Mouse (Mus musculus) embryonic facial prominence, embryonic 12.5 days (tissue): ENCODE results near the gene Gm15056. TPM values are rescaled to one million over a fixed set of nuclear protein-coding genes. Genes with fewer than 3 reads are reported as not detected.

Source experiments
- ATAC-seq: fragments of 200-750 bp; cut with Nextera tagmentation; 2 replicates; pipeline ENCODE4 v1.8.0; 2017; ENCODE audit not compliant: insufficient number of reproducible peaks, insufficient read depth, low FRiP score, low TSS enrichment
- H3K27ac ChIP-seq: fragments of 300-500 bp; sonication (generic); 2 replicates; pipeline ENCODE4 v1.5.1; 2016; ENCODE audit warnings: mild to moderate bottlenecking
- H3K27me3 ChIP-seq: fragments of 300-500 bp; sonication (generic); 2 replicates; pipeline ENCODE4 v1.6.1; 2016; ENCODE audit warnings: mild to moderate bottlenecking, moderate library complexity
- H3K36me3 ChIP-seq: fragments of 300-500 bp; sonication (generic); 2 replicates; pipeline ENCODE4 v1.6.1; 2016; ENCODE audit warnings: mild to moderate bottlenecking
- H3K4me1 ChIP-seq: fragments of 300-500 bp; sonication (generic); 2 replicates; pipeline ENCODE4 v1.6.1; 2016
- H3K4me2 ChIP-seq: fragments of 300-500 bp; sonication (generic); replicated peaks from 2 replicates; pipeline ENCODE4 v1.6.1; 2016; ENCODE audit warnings: mild to moderate bottlenecking, moderate library complexity
- H3K4me3 ChIP-seq: fragments of 300-500 bp; sonication (generic); 2 replicates; pipeline ENCODE4 v1.5.1; 2016; ENCODE audit warnings: mild to moderate bottlenecking
- H3K9ac ChIP-seq: fragments of 300-500 bp; sonication (generic); 2 replicates; pipeline ENCODE4 v1.6.1; 2016; ENCODE audit warnings: mild to moderate bottlenecking, moderate library complexity
- H3K9me3 ChIP-seq: fragments of 300-500 bp; sonication (generic); 2 replicates; pipeline ENCODE4 v1.6.1; 2016; ENCODE audit warnings: mild to moderate bottlenecking, moderate library complexity
- WGBS: fragments of 180-500 bp; shearing (Covaris S2); methylation state at CpG from one replicate; pipeline ENCODE4 v1.1.7; 2016; 5-methylcytosine and 5-hydroxymethylcytosine counted together
- polyA plus RNA-seq: library from polyadenylated mRNA; unstranded; fragments of >200 nt; fragmentation: Nextera tagmentation; extraction: Ambion mirVana; gene quantifications from 2 replicates; pipeline ENCODE4 v1.2.1, GENCODE M21; 2016

Gm15056 gene
- not detected in 2 replicates for polyA plus RNA-seq

DNA sequence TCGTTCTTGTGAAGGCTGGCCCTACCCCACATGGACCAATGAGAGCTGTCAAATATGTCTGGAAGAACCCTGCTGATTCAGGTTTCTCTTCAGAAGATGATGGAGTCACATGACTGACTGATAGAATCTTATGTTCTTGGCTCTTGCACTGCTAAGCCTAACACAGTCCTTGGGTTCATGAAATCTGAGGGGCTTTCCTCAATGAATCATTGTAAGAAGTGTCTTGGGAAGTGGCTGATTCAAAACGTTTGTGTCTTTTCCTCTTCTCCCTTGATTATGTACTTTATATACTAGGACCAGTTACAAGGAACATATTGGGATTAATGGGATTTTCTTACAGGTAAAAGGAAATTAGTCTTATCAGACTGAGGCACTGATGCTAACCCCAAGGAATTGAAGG, at the start of gene Gm15056:
Gm15056 (minus strand) TSS at position 101 of the 400 bp plus-strand sequence.
- 45% methylated on average over 2 of the region's 2 CpGs for WGBS
- ATAC-seq, result no peak
- peaks cover 11% of the 10 kb centered on the region; the same call in 1 of the 2 replicates for H3K9me3 ChIP-seq

DNA sequence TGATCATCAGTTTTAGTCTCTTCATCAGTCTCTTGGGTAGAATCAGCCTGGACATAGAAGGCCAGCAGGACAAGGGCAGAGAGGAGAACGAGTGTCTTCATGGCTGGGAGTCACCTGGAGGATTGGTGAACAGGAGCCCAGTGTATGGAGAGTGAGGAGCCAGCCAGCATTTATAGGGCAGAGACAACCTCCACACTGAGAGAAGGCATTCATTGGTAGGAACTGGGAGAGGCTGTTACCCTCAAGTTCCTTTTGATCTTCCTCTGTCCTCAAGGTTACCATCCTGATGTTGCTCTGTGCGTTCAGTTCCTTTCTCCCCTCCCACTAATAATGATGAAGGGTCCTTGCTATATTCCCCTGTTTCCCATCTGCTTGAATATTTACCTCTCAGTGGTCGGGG, 42.2 kb upstream of the Gm15056 start, which contains the start of gene AY761185:
AY761185 (minus strand) TSS at position 101 of the 400 bp plus-strand sequence.
- Histone ChIP-seq H3K4me3 (no peak within 1 kb of the TSS), H3K4me2 (no peak within 1 kb of the TSS), H3K9ac (no peak within 1 kb of the TSS), H3K9me3 (peaks cover 9% of the 10 kb centered on the region), H3K4me1 (no peaks in the 10 kb centered on the region), H3K27ac (no peak within 1 kb of the TSS), H3K36me3 (no peaks in the 10 kb centered on the region), H3K27me3 (no peaks in the 10 kb centered on the region)
- no peak for ATAC-seq
- 66% methylated on average over 3 of the region's 3 CpGs for WGBS

More for the DNA sequence above, at the start of gene Gm15056:
- Histone ChIP-seq H3K9ac (no peak within 1 kb of the TSS), H3K27ac (no peak within 1 kb of the TSS), H3K4me2 (no peak within 1 kb of the TSS), H3K4me3 (no peak within 1 kb of the TSS), H3K4me1 (no peaks in the 10 kb centered on the region), H3K27me3 (no peaks in the 10 kb centered on the region), H3K36me3 (no peaks in the 10 kb centered on the region)

DNA sequence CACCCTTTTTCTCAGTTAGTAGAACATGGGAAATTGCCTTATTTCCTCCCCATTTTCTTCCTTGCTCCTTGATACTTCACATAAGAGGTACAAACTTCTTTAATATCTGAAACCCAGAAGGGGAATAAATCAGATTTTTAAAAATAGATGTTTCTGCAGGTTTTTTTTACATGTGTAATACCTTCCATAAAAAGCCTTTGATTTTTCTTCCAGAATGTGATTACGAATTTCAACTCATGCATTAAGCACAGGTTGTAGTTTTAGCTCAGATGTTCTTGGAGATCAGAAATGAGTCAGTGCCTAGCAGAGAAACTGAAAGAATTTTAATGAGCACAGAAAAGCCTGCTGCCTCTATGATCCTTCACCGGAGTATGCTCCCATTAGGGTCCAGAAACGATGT, 19.5 kb upstream of the Gm15056 start, which contains the start of gene Gm6040:
Gm6040 (minus strand) TSS at position 101 of the 400 bp plus-strand sequence.
- no peak within 1 kb of the TSS for H3K4me3 ChIP-seq
- no peaks in the 10 kb centered on the region for H3K27me3 ChIP-seq
- 72% methylated on average over 3 of the region's 3 CpGs for WGBS
- H3K27ac ChIP-seq, result no peak within 1 kb of the TSS
- ATAC-seq, result no peak
- H3K9me3 ChIP-seq, result peaks cover 10% of the 10 kb centered on the region; the same call in 1 of the 2 replicates
- H3K4me1 ChIP-seq, result no peaks in the 10 kb centered on the region
- H3K9ac ChIP-seq, result no peak within 1 kb of the TSS
- no peak within 1 kb of the TSS for H3K4me2 ChIP-seq
- no peaks in the 10 kb centered on the region for H3K36me3 ChIP-seq

DNA sequence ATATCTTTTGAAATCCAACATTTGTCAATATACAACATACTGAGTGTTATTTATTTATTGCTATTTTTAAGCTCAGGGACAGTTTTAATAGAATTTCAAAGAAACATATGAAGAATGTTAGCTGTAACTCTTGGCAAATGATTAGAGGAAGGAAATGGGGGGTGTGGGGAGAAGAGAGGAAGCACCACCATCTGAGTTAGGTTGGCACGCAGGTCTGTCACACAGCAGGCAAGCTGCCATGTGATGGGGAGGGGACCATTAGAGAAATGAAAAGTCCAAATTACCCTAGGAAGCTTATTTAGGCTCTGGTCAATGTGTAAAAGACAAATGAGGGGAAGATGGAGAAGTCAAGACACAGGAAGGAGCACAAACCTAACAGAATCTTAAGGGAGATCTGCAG, 9.9 kb upstream of the Gm15056 start:
- no peak overlapping the region for H3K9ac ChIP-seq
- 0 out of 2 replicates have a peak, but pooled peaks cover 5% of the 10 kb centered on the region for H3K9me3 ChIP-seq
- H3K4me3 ChIP-seq, result no peak overlapping the region
- H3K27ac ChIP-seq, result no peak overlapping the region
- H3K36me3 ChIP-seq, result no peaks in the 10 kb centered on the region
- ATAC-seq, result no peak
- H3K4me1 ChIP-seq, result no peaks in the 10 kb centered on the region
- WGBS, result 77% methylated on average over 1 of the region's 1 CpGs
- H3K27me3 ChIP-seq, result no peaks in the 10 kb centered on the region
- no peak overlapping the region for H3K4me2 ChIP-seq

DNA sequence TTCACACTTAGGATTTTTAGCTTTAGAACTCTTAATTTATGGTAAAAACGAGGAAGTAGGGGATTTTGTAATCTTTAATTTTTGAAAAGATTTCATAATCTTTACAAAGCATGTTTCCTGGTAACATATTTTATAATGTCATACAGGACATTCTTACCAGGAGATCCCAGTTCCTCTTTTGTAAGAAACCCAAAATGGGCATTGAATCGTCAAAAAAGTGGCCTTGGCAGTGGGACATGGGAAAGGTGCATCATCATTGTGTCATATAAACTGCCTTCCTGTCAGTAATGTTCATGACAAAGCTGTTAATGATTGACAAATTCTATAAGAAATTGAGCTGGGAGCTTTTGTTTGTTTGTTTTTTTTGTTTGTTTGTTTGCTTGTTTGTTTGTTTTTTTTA, 5.8 kb upstream of the Gm15056 start:
- WGBS, result 70% methylated on average over 2 of the region's 2 CpGs

DNA sequence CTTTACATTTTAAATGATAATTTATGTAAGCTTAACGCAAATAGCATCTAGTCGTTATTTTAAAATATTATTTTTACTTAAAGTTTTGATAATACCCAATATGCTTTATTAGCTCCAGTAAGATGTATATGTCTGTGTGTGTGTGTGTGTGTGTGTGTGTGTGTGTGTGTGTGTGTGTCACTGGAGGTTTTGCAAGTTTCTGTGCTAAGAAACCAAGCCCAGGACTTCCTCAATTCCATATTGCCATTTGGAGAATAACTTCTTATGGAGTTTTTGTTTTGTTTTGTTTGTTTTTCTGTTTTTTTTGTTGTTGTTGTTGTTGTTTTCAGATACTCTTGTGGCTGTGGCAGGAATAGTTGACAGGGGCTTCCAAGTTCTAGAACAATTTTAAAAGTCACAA, 4.7 kb upstream of the Gm15056 start:
- Histone ChIP-seq H3K27ac (no peak overlapping the region), H3K36me3 (no peaks in the 10 kb centered on the region), H3K9ac (no peak overlapping the region), H3K4me1 (no peaks in the 10 kb centered on the region), H3K9me3 (peaks cover 3% of the 10 kb centered on the region; the same call in 1 of the 2 replicates), H3K4me3 (no peak overlapping the region), H3K27me3 (no peaks in the 10 kb centered on the region), H3K4me2 (no peak overlapping the region)
- ATAC-seq, result no peak
- WGBS, result 87% methylated on average over 2 of the region's 2 CpGs

More for the DNA sequence above, 5.8 kb upstream of the Gm15056 start:
- Histone ChIP-seq H3K4me3 (no peak overlapping the region), H3K4me1 (no peaks in the 10 kb centered on the region), H3K9ac (no peak overlapping the region), H3K4me2 (no peak overlapping the region), H3K36me3 (no peaks in the 10 kb centered on the region), H3K27me3 (no peaks in the 10 kb centered on the region), H3K9me3 (peaks cover 8% of the 10 kb centered on the region; the same call in 1 of the 2 replicates), H3K27ac (no peak overlapping the region)
- ATAC-seq, result no peak

DNA sequence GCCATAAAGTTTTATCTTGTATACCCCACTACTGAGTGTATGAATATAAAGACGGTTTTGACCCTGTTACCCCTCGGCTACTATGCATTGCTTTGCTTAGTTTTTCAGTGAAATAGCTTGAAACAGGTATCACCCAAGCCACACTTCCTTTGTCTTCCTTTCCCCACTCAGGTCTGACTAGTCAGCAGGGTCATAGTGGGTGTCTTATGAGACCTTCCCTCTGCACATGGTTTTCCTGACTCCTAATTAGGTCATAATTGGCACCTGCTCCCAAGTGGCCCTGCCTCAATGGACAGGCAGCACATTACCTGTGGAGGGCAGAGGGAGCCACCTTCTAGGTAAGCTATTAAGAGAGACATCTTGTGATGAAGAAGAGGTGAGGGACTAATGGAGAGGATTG, 10.1 kb downstream of the Gm15056 start, which contains the start of gene Defb33:
Defb33 (plus strand) TSS at position 301 of the 400 bp plus-strand sequence.
- WGBS, result 76% methylated on average over 2 of the region's 2 CpGs
- H3K9ac ChIP-seq, result no peak within 1 kb of the TSS
- peaks cover 20% of the 10 kb centered on the region; the same call in 1 of the 2 replicates for H3K9me3 ChIP-seq
- H3K4me3 ChIP-seq, result no peak within 1 kb of the TSS
- no peaks in the 10 kb centered on the region for H3K36me3 ChIP-seq
- no peak for ATAC-seq
- no peaks in the 10 kb centered on the region for H3K4me1 ChIP-seq
- no peak within 1 kb of the TSS for H3K4me2 ChIP-seq
- no peak within 1 kb of the TSS for H3K27ac ChIP-seq
- no peaks in the 10 kb centered on the region for H3K27me3 ChIP-seq

DNA sequence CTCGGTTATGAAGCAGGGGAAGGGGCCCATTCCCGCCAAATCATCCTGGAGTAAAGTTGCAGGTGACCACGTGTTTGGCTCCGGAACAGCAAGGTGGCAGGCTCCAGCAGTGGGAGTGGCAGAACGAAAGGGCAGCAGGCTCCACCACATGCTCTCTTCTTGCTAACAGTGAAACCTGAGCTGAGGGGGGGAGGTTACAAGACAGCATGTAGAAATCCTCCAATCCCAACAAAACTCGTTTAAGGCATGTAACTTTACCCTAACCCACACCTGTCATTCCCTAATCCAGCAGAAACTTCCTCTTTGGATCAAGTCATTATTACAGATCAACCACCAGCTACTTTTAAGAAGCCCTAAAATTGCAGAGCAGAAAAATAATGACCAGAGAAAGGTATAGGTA, 27.8 kb downstream of the Gm15056 start:
- WGBS, result 38% methylated on average over 6 of the region's 6 CpGs
- H3K27me3 ChIP-seq, result no peaks in the 10 kb centered on the region
- H3K36me3 ChIP-seq, result no peaks in the 10 kb centered on the region
- no peak overlapping the region for H3K27ac ChIP-seq
- H3K4me3 ChIP-seq, result no peak overlapping the region
- ATAC-seq, result no peak
- H3K9ac ChIP-seq, result no peak overlapping the region
- no peaks in the 10 kb centered on the region for H3K4me1 ChIP-seq
- H3K4me2 ChIP-seq, result no peak overlapping the region
- 0 out of 2 replicates have a peak, but pooled peaks cover 7% of the 10 kb centered on the region for H3K9me3 ChIP-seq

Other genes with a start within 250 kb of the Gm15056 start
- gene Defb33, start 10.0 kb downstream of the Gm15056 start, polyA plus RNA-seq, result not detected in 2 replicates
- gene Gm6040, start 19.4 kb upstream of the Gm15056 start, polyA plus RNA-seq, result not detected in 2 replicates
- not detected in 2 replicates for gene AY761185, start 42.1 kb upstream of the Gm15056 start, polyA plus RNA-seq
- not detected in 2 replicates for gene Defa21, start 122.9 kb upstream of the Gm15056 start, polyA plus RNA-seq
- gene Defa23, start 152.4 kb upstream of the Gm15056 start, polyA plus RNA-seq, result not detected in 2 replicates
- gene Defa35, start 162.4 kb upstream of the Gm15056 start, polyA plus RNA-seq, result not detected in 2 replicates
- gene Defa25, start 181.8 kb upstream of the Gm15056 start, polyA plus RNA-seq, result not detected in 2 replicates
- not detected in 2 replicates for gene Gm14851, start 193.4 kb upstream of the Gm15056 start, polyA plus RNA-seq
- not detected in 2 replicates for gene Defa30, start 232.0 kb upstream of the Gm15056 start, polyA plus RNA-seq